18 mouse cellular contexts compared by ENCODE assay signal in the genomic region with DNA sequence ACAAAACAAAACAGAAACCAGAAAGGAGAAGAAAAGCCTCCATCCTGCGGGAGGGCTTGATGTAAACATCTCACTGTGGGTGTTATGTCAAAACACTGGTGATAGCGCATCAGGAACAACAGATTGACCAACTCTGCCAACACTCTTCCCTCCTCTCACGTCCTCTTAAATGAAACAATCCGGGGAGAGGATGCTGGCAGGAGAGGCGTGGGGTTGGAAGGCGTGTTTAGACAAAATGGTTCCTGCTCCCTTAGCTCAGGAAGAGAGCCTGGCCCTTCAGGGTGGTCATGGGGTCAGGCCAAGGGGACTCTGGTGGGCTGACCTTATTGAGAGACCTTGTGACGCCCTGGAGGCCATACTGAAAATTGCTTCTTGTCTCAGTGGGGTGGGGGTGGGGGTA.
DNase-seq lines count a peak whose midpoint lies in the region; ATAC-seq and TF ChIP-seq lines count a peak whose summit lies in the region.
"Had no signal": no experiment of that assay in that cellular context is flagged by ENCODE, and none has a peak within 500 bp of the region (broad histone marks: within the 10 kb centered on the region; RNA-seq: fewer than 3 reads in every experiment).

No protein-coding gene starts in this region.

- in situ Hi-C loops in CH12.LX (cut with MboI; ENCODE audit: low pct_ligation_motif_present, low pct_unique_long_range_greater_than_20kb, low sequenced_read_pairs) = no loop called here

- no peak overlapping the region for H3K4me2 ChIP-seq in heart, embryonic 11.5 days
- H3K4me2 ChIP-seq in CH12.LX (ENCODE audit: insufficient read depth, low read depth, poor library complexity, severe bottlenecking) = no peak overlapping the region; the same call in 1 of the 2 replicates
- H3K4me2 ChIP-seq: hindbrain, embryonic 13.5 days; liver, embryonic 13.5 days; midbrain, embryonic 13.5 days had no signal

- H3K4me3 ChIP-seq in heart, embryonic 11.5 days (ENCODE audit: low read depth, low read length) = no peak overlapping the region
- H3K4me3 ChIP-seq in CH12.LX (replicated peaks in 1 of 3; ENCODE audit: low read depth in 2 of 3, low read length in 2 of 3, poor library complexity in 1 of 3) = peak overlapping the region in 2 of 3 experiments; percentile 34 to 45
- H3K4me3 ChIP-seq in thymus, adult 2 months (ENCODE audit: control insufficient read depth, insufficient read depth, low read length) = no peak overlapping the region
- H3K4me3 ChIP-seq: hindbrain, embryonic 13.5 days; liver, embryonic 13.5 days; midbrain, embryonic 13.5 days had no signal

- dilution Hi-C loops in CH12.LX (cut with MboI; ENCODE audit: extremely low pct_ligation_motif_present, extremely low pct_unique_long_range_greater_than_20kb, low sequenced_read_pairs) = no loop called here

- TF ChIP-seq EP300 in CH12.LX (IDR thresholded peaks at IDR 0.05; ENCODE audit: low read length) = no peak

- peak overlapping the region; percentile 15; the same call in 1 of the 2 replicates for H3K27ac ChIP-seq in heart, embryonic 11.5 days (ENCODE audit: low read depth, low read length)
- H3K27ac ChIP-seq in CH12.LX (ENCODE audit: insufficient read depth, low read depth) = peak overlapping the region; percentile 31; the same call in 1 of the 2 replicates
- no peak overlapping the region for H3K27ac ChIP-seq in thymus, adult 2 months (ENCODE audit: control insufficient read depth, insufficient read depth, low read length)
- H3K27ac ChIP-seq: hindbrain, embryonic 13.5 days; liver, embryonic 13.5 days; midbrain, embryonic 13.5 days had no signal

- H3K9me3 ChIP-seq in heart, embryonic 11.5 days (replicated peaks; ENCODE audit: control insufficient read depth, low read length) = no peaks in the 10 kb centered on the region
- H3K9me3 ChIP-seq in CH12.LX (replicated peaks; ENCODE audit: low read length) = no peaks in the 10 kb centered on the region
- H3K9me3 ChIP-seq: hindbrain, embryonic 13.5 days; liver, embryonic 13.5 days; midbrain, embryonic 13.5 days had no signal

- H3K36me3 ChIP-seq in heart, embryonic 11.5 days (ENCODE audit: control insufficient read depth, insufficient read depth, low read length) = no peaks in the 10 kb centered on the region
- H3K36me3 ChIP-seq in CH12.LX (replicated peaks in 1 of 2; ENCODE audit: control insufficient read depth in 1 of 2, insufficient read depth in 1 of 2, low read length in 1 of 2) = no peaks in the 10 kb centered on the region
- no peaks in the 10 kb centered on the region for H3K36me3 ChIP-seq in thymus, adult 2 months (ENCODE audit: control insufficient read depth, insufficient read depth, low read length)
- H3K36me3 ChIP-seq: hindbrain, embryonic 13.5 days; liver, embryonic 13.5 days; midbrain, embryonic 13.5 days had no signal

- 69% methylated on average over 7 of the region's 7 CpGs for WGBS in heart, embryonic 11.5 days (ENCODE audit: insufficient replicate concordance)
- 87% methylated on average over 7 of the region's 7 CpGs for WGBS in thymus, adult 2 months

- TF ChIP-seq RAD21 in CH12.LX (IDR thresholded peaks at IDR 0.05; ENCODE audit: low read depth, low read length) = no peak

- no peaks in the 10 kb centered on the region for H3K27me3 ChIP-seq in heart, embryonic 11.5 days (ENCODE audit: control insufficient read depth, insufficient read depth, low read length)
- H3K27me3 ChIP-seq in CH12.LX (replicated peaks) = no peaks in the 10 kb centered on the region
- H3K27me3 ChIP-seq in thymus, adult 2 months (ENCODE audit: control insufficient read depth, insufficient read depth, low read length) = no peaks in the 10 kb centered on the region
- H3K27me3 ChIP-seq: hindbrain, embryonic 13.5 days; liver, embryonic 13.5 days; midbrain, embryonic 13.5 days had no signal

- 0 out of 2 replicates have a peak, but pooled peaks have one; percentile 24 for TF ChIP-seq POLR2A in CH12.LX (IDR thresholded peaks at IDR 0.05; ENCODE audit: low read depth, low read length)
- TF ChIP-seq POLR2A in thymus, adult 2 months (IDR thresholded peaks at IDR 0.05; ENCODE audit: control insufficient read depth, extremely low read depth, insufficient read depth, low read length, poor library complexity) = no peak

- TF ChIP-seq CTCF in CH12.LX (conservative IDR thresholded peaks at IDR 0.05 in 1 of 2, IDR thresholded peaks at IDR 0.05 in 1 of 2; ENCODE audit: low read depth in 2 of 2, low read length in 2 of 2) = no peak
- no peak for TF ChIP-seq CTCF in thymus, adult 2 months (IDR thresholded peaks at IDR 0.05; ENCODE audit: borderline replicate concordance, control insufficient read depth, extremely low read depth, insufficient read depth, low read length, poor library complexity)

- H3K79me2 ChIP-seq in CH12.LX (replicated peaks; ENCODE audit: control insufficient read depth, extremely low read depth, insufficient read depth, poor library complexity, severe bottlenecking) = no peaks in the 10 kb centered on the region

- H3K9ac ChIP-seq in heart, embryonic 11.5 days (ENCODE audit: low read depth, low read length) = no peak overlapping the region
- peak overlapping the region; percentile 46; the same call in 1 of the 2 replicates for H3K9ac ChIP-seq in CH12.LX (ENCODE audit: insufficient read depth, low read depth)
- H3K9ac ChIP-seq: hindbrain, embryonic 13.5 days; liver, embryonic 13.5 days; midbrain, embryonic 13.5 days had no signal

- H3K4me1 ChIP-seq in heart, embryonic 11.5 days (ENCODE audit: control insufficient read depth, insufficient read depth, low read length) = peaks cover 19% of the 10 kb centered on the region
- peaks cover 0 to 21% of the 10 kb centered on the region in 2 experiments; a peak in 2 of 4 replicates for H3K4me1 ChIP-seq in CH12.LX (ENCODE audit: control insufficient read depth in 1 of 2, insufficient read depth in 2 of 2)
- H3K4me1 ChIP-seq in thymus, adult 2 months (replicated peaks; ENCODE audit: control insufficient read depth, insufficient read depth, low read length) = 0 out of 2 replicates have a peak, but pooled peaks cover 5% of the 10 kb centered on the region
- H3K4me1 ChIP-seq: hindbrain, embryonic 13.5 days; midbrain, embryonic 13.5 days had no signal

- no peak for DNase-seq in heart, adult 8-10 months (ENCODE audit: low spot score)
- DNase-seq in CH12.LX (ENCODE audit: extremely low read depth) = no peak
- DNase-seq in lung, adult 18-20 months = peak; percentile 58 to 74
- DNase-seq in lung, postnatal 4 days = peak; percentile 56 to 71
- DNase-seq in thymus, postnatal 14 days = no peak
- DNase-seq in urinary bladder, postnatal 25 days (ENCODE audit: low spot score) = no peak
- DNase-seq in thymus, adult 2 months = no peak
- DNase-seq: B cell, adult 2 months; cerebellum, adult 2 months; kidney, adult 18-20 months; kidney, postnatal 4 days; left cerebral cortex, postnatal 4 days; liver, embryonic 13.5 days; right cerebral cortex, postnatal 4 days had no signal

- ATAC-seq in heart, embryonic 11.5 days (replicated peaks; ENCODE audit: insufficient number of reproducible peaks, low FRiP score, low TSS enrichment) = no peak
- ATAC-seq: forebrain, embryonic 14.5 days; midbrain, embryonic 13.5 days had no signal

TF ChIP-seq in CH12.LX, 34 proteins besides CTCF, POLR2A, EP300 and RAD21:
- TF ChIP-seq RCOR1 (conservative IDR thresholded peaks at IDR 0.05; ENCODE audit: low read depth, low read length) (no peak), USF1 (IDR thresholded peaks at IDR 0.05; ENCODE audit: low read depth, low read length) (no peak), NELFE (IDR thresholded peaks at IDR 0.05; ENCODE audit: low read depth, low read length) (no peak), BHLHE40 (IDR thresholded peaks at IDR 0.05; ENCODE audit: low read depth, low read length) (no peak), IRF4 (IDR thresholded peaks at IDR 0.05; ENCODE audit: low read depth, low read length) (peak; percentile 18; the same call in 1 of the 2 replicates), ELF1 (IDR thresholded peaks at IDR 0.05; ENCODE audit: low read depth, low read length) (no peak), ZKSCAN1 (IDR thresholded peaks at IDR 0.05; ENCODE audit: borderline replicate concordance, low read depth, low read length) (no peak), POLR2AphosphoS2 (IDR thresholded peaks at IDR 0.05; ENCODE audit: low read depth, low read length) (no peak), JUND (conservative IDR thresholded peaks at IDR 0.05; ENCODE audit: low read depth, low read length) (no peak), SIN3A (IDR thresholded peaks at IDR 0.05; ENCODE audit: low read length) (no peak), USF2 (conservative IDR thresholded peaks at IDR 0.05; ENCODE audit: low read depth, low read length) (no peak), GABPA (IDR thresholded peaks at IDR 0.05; ENCODE audit: insufficient replicate concordance, low read depth, low read length) (no peak), KAT2A (IDR thresholded peaks at IDR 0.05; ENCODE audit: insufficient replicate concordance, low read length) (0 out of 2 replicates have a peak, but pooled peaks have one; percentile 29)
TF ChIP-seq in CH12.LX: peak in this region for 2.

Comparison
In these comparisons a context has a peak if more than half of its experiments do, and no peak if none do; other contexts are left out.
1. H3K4me3 ChIP-seq: peak in CH12.LX (2 of 3); none in heart, embryonic 11.5 days (single experiment) and thymus, adult 2 months (single experiment).
2. DNase-seq: peak in lung, adult 18-20 months (2 of 2) and lung, postnatal 4 days (2 of 2); none in heart, adult 8-10 months (single experiment), CH12.LX (single experiment), thymus, postnatal 14 days (single experiment), urinary bladder, postnatal 25 days (single experiment) and thymus, adult 2 months (single experiment).